Mouse (Mus musculus): ENCODE measurements at regions not wholly inside any gene's neighbourhood (a gene's known extent, or its start where the extent isn't known, plus 50 kb on each side); places are given as distances from the start of the nearest gene placed in this dataset.
A peak's percentile ranks its signal among the peaks of the same experiment; 100 is the strongest.

- Histone ChIP-seq H3K4me3 (replicated peaks; ENCODE audit: low read length) (no peak overlapping the region), H3K4me1 (replicated peaks; ENCODE audit: low read depth, low read length) (peaks cover 21% of the 10 kb centered on the region), H3K27me3 (ENCODE audit: insufficient read depth, low read length) (no peaks in the 10 kb centered on the region), H3K9me3 (ENCODE audit: low read length) (no peaks in the 10 kb centered on the region), H3K36me3 (ENCODE audit: insufficient read depth, low read length) (no peaks in the 10 kb centered on the region)
- TF ChIP-seq CTCF (conservative IDR thresholded peaks at IDR 0.05; ENCODE audit: low read length) (no peak), POU5F1 (IDR thresholded peaks at IDR 0.05; ENCODE audit: borderline replicate concordance, low read length) (no peak), NANOG (IDR thresholded peaks at IDR 0.05; ENCODE audit: borderline replicate concordance, low read length) (no peak)
Measured at GRCm38 (mm10) chr9:115703791-115704190, 205.5 kb upstream of the Gadl1 start.

- no peaks in the 10 kb centered on the region for H3K36me3 ChIP-seq (ENCODE audit: insufficient read depth, low read length)
- peaks cover 21% of the 10 kb centered on the region for H3K4me1 ChIP-seq (replicated peaks; ENCODE audit: low read depth, low read length)
- H3K27me3 ChIP-seq (ENCODE audit: insufficient read depth, low read length) = no peaks in the 10 kb centered on the region
- no peak overlapping the region for H3K4me3 ChIP-seq (replicated peaks; ENCODE audit: low read length)
- H3K9me3 ChIP-seq (ENCODE audit: low read length) = no peaks in the 10 kb centered on the region
- TF ChIP-seq CTCF (conservative IDR thresholded peaks at IDR 0.05; ENCODE audit: low read length) (peak; percentile 92), POU5F1 (IDR thresholded peaks at IDR 0.05; ENCODE audit: borderline replicate concordance, low read length) (no peak), NANOG (IDR thresholded peaks at IDR 0.05; ENCODE audit: borderline replicate concordance, low read length) (no peak)
Measured at GRCm38 (mm10) chr9:115704249-115704648, 205.0 kb upstream of the Gadl1 start.

- H3K36me3 ChIP-seq (ENCODE audit: insufficient read depth, low read length) = no peaks in the 10 kb centered on the region
- no peak for TF ChIP-seq POU5F1 (IDR thresholded peaks at IDR 0.05; ENCODE audit: borderline replicate concordance, low read length)
- no peak; the same call in 1 of the 2 replicates for TF ChIP-seq NANOG (IDR thresholded peaks at IDR 0.05; ENCODE audit: borderline replicate concordance, low read length)
- no peak for TF ChIP-seq CTCF (conservative IDR thresholded peaks at IDR 0.05; ENCODE audit: low read length)
Measured at GRCm38 (mm10) chr9:115705761-115706160, 203.5 kb upstream of the Gadl1 start.

GRCm38 (mm10) chr9:115708199-115708934, 200.9 kb upstream of the Gadl1 start:
- peaks cover 29% of the 10 kb centered on the region for H3K4me1 ChIP-seq (replicated peaks; ENCODE audit: low read depth, low read length)
- H3K4me3 ChIP-seq (replicated peaks; ENCODE audit: low read length) = no peak overlapping the region
- TF ChIP-seq POU5F1 (IDR thresholded peaks at IDR 0.05; ENCODE audit: borderline replicate concordance, low read length) (no peak), NANOG (IDR thresholded peaks at IDR 0.05; ENCODE audit: borderline replicate concordance, low read length) (no peak), CTCF (conservative IDR thresholded peaks at IDR 0.05; ENCODE audit: low read length) (no peak)
- H3K27me3 ChIP-seq (ENCODE audit: insufficient read depth, low read length) = no peaks in the 10 kb centered on the region
- H3K9me3 ChIP-seq (ENCODE audit: low read length) = no peaks in the 10 kb centered on the region
- H3K36me3 ChIP-seq (ENCODE audit: insufficient read depth, low read length) = no peaks in the 10 kb centered on the region

More at GRCm38 (mm10) chr9:115705761-115706160, 203.5 kb upstream of the Gadl1 start:
- H3K4me3 ChIP-seq (replicated peaks; ENCODE audit: low read length) = no peak overlapping the region
- H3K27me3 ChIP-seq (ENCODE audit: insufficient read depth, low read length) = no peaks in the 10 kb centered on the region
- H3K9me3 ChIP-seq (ENCODE audit: low read length) = no peaks in the 10 kb centered on the region
- peaks cover 17% of the 10 kb centered on the region for H3K4me1 ChIP-seq (replicated peaks; ENCODE audit: low read depth, low read length)

GRCm38 (mm10) chr9:115710039-115710739, 199.1 kb upstream of the Gadl1 start:
- TF ChIP-seq CTCF (conservative IDR thresholded peaks at IDR 0.05; ENCODE audit: low read length) (peak; percentile 48), NANOG (IDR thresholded peaks at IDR 0.05; ENCODE audit: borderline replicate concordance, low read length) (no peak)
- Histone ChIP-seq H3K4me1 (replicated peaks; ENCODE audit: low read depth, low read length) (peaks cover 29% of the 10 kb centered on the region), H3K4me3 (replicated peaks; ENCODE audit: low read length) (no peak overlapping the region), H3K9me3 (ENCODE audit: low read length) (no peaks in the 10 kb centered on the region), H3K36me3 (ENCODE audit: insufficient read depth, low read length) (no peaks in the 10 kb centered on the region), H3K27me3 (ENCODE audit: insufficient read depth, low read length) (no peaks in the 10 kb centered on the region)

GRCm38 (mm10) chr9:115720306-115720705, 188.9 kb upstream of the Gadl1 start:
- Histone ChIP-seq H3K4me1 (replicated peaks; ENCODE audit: low read depth, low read length) (peaks cover 28% of the 10 kb centered on the region), H3K4me3 (replicated peaks; ENCODE audit: low read length) (no peak overlapping the region), H3K36me3 (ENCODE audit: insufficient read depth, low read length) (no peaks in the 10 kb centered on the region), H3K27me3 (ENCODE audit: insufficient read depth, low read length) (no peaks in the 10 kb centered on the region), H3K9me3 (ENCODE audit: low read length) (peaks cover 29% of the 10 kb centered on the region)
- TF ChIP-seq NANOG (IDR thresholded peaks at IDR 0.05; ENCODE audit: borderline replicate concordance, low read length) (no peak), CTCF (conservative IDR thresholded peaks at IDR 0.05; ENCODE audit: low read length) (no peak), POU5F1 (IDR thresholded peaks at IDR 0.05; ENCODE audit: borderline replicate concordance, low read length) (no peak)

GRCm38 (mm10) chr9:115720841-115721240, 188.4 kb upstream of the Gadl1 start:
- no peak overlapping the region for H3K4me3 ChIP-seq (replicated peaks; ENCODE audit: low read length)
- peaks cover 35% of the 10 kb centered on the region for H3K9me3 ChIP-seq (ENCODE audit: low read length)
- H3K4me1 ChIP-seq (replicated peaks; ENCODE audit: low read depth, low read length) = peaks cover 28% of the 10 kb centered on the region
- no peaks in the 10 kb centered on the region for H3K27me3 ChIP-seq (ENCODE audit: insufficient read depth, low read length)
- no peak for TF ChIP-seq CTCF (conservative IDR thresholded peaks at IDR 0.05; ENCODE audit: low read length)
- no peak for TF ChIP-seq POU5F1 (IDR thresholded peaks at IDR 0.05; ENCODE audit: borderline replicate concordance, low read length)
- TF ChIP-seq NANOG (IDR thresholded peaks at IDR 0.05; ENCODE audit: borderline replicate concordance, low read length) = no peak
- no peaks in the 10 kb centered on the region for H3K36me3 ChIP-seq (ENCODE audit: insufficient read depth, low read length)

GRCm38 (mm10) chr9:115724063-115724462, 185.2 kb upstream of the Gadl1 start:
- Histone ChIP-seq H3K36me3 (ENCODE audit: insufficient read depth, low read length) (no peaks in the 10 kb centered on the region), H3K9me3 (ENCODE audit: low read length) (peaks cover 38% of the 10 kb centered on the region), H3K27me3 (ENCODE audit: insufficient read depth, low read length) (no peaks in the 10 kb centered on the region), H3K4me3 (replicated peaks; ENCODE audit: low read length) (no peak overlapping the region), H3K4me1 (replicated peaks; ENCODE audit: low read depth, low read length) (peaks cover 28% of the 10 kb centered on the region)
- TF ChIP-seq POU5F1 (IDR thresholded peaks at IDR 0.05; ENCODE audit: borderline replicate concordance, low read length) (peak; percentile 95; the same call in 1 of the 2 replicates), CTCF (conservative IDR thresholded peaks at IDR 0.05; ENCODE audit: low read length) (no peak), NANOG (IDR thresholded peaks at IDR 0.05; ENCODE audit: borderline replicate concordance, low read length) (peak; percentile 86)
